Mouse (Mus musculus) lung, postnatal 25 days (tissue): ENCODE results near the gene Itpr1.
A peak's percentile ranks its signal among the peaks of the same experiment; 100 is the strongest.

Experiments used
- DNase-seq: peaks from one replicate; pipeline ENCODE4 v3.0.0; 2022; ENCODE audit warnings: low spot score

Itpr1 gene

GRCm38 (mm10) chr6:108441290-108441689 is 228.4 kb downstream of the Itpr1 start:
- DNase-seq, result no peak

GRCm38 (mm10) chr6:108442291-108442690 is 229.4 kb downstream of the Itpr1 start:
- DNase-seq, result no peak

- DNase-seq, result no peak
Measured at GRCm38 (mm10) chr6:108444435-108444834, 231.5 kb downstream of the Itpr1 start.

GRCm38 (mm10) chr6:108445006-108445405 is 232.1 kb downstream of the Itpr1 start:
- no peak for DNase-seq

GRCm38 (mm10) chr6:108446766-108447165 is 233.9 kb downstream of the Itpr1 start:
- DNase-seq, result no peak

- DNase-seq, result peak; percentile 35
Measured at GRCm38 (mm10) chr6:108447179-108447845, 234.4 kb downstream of the Itpr1 start.

GRCm38 (mm10) chr6:108448016-108448735 is 235.3 kb downstream of the Itpr1 start:
- DNase-seq, result peak; percentile 90

- DNase-seq, result peak; percentile 87
Measured at GRCm38 (mm10) chr6:108448864-108449263, 236.0 kb downstream of the Itpr1 start.

GRCm38 (mm10) chr6:108451536-108451935 is 238.6 kb downstream of the Itpr1 start:
- peak; percentile 70 for DNase-seq

- no peak for DNase-seq
Measured at GRCm38 (mm10) chr6:108453618-108454017, 240.7 kb downstream of the Itpr1 start.

GRCm38 (mm10) chr6:108454061-108454891 is 241.4 kb downstream of the Itpr1 start:
- DNase-seq, result no peak

GRCm38 (mm10) chr6:108454979-108455836 is 242.3 kb downstream of the Itpr1 start:
- no peak for DNase-seq

GRCm38 (mm10) chr6:108456231-108457062 is 243.6 kb downstream of the Itpr1 start:
- peak; percentile 39 for DNase-seq

- DNase-seq, result peak; percentile 52
Measured at GRCm38 (mm10) chr6:108457063-108457405, 244.1 kb downstream of the Itpr1 start.

- peak; percentile 54 for DNase-seq
Measured at GRCm38 (mm10) chr6:108457516-108458181, 244.8 kb downstream of the Itpr1 start.

GRCm38 (mm10) chr6:108458182-108458571 is 245.3 kb downstream of the Itpr1 start:
- DNase-seq, result no peak

GRCm38 (mm10) chr6:108458826-108459225 is 245.9 kb downstream of the Itpr1 start:
- DNase-seq, result no peak

GRCm38 (mm10) chr6:108464308-108464979 is 251.5 kb downstream of the Itpr1 start:
- DNase-seq, result no peak

GRCm38 (mm10) chr6:108465159-108465558 is 252.3 kb downstream of the Itpr1 start:
- no peak for DNase-seq

GRCm38 (mm10) chr6:108466061-108466531 is 253.2 kb downstream of the Itpr1 start:
- DNase-seq, result peak; percentile 61
